ENCODE assay signal across 18 mouse cellular contexts in the genomic region with DNA sequence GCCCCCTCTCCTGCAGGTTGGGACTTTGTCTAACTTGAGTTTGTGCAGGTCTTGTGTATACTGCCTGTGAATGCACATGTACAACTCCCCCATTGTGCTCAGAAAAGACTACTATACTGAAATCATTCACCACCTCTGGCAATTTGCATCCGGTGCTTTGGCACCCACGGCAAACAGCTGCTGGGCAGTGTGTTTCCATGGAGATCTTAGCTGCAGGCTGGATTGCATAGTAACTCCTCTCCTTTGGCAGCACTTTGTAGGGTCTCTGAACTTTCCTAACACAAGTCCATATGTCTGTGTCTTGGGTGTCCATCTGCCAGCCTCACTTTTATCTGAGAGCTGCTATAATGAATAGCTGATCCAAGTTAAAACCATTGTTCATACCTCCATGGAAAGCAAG. TPM values are rescaled to one million over a fixed set of nuclear protein-coding genes. Genes with fewer than 3 reads are reported as not detected.
DNase-seq lines count a peak whose midpoint lies in the region; ATAC-seq and TF ChIP-seq lines count a peak whose summit lies in the region.
"Had no signal": no experiment of that assay in that cellular context is flagged by ENCODE, and none has a peak within 500 bp of the region (broad histone marks: within the 10 kb centered on the region; RNA-seq: fewer than 3 reads in every experiment).

No protein-coding gene starts in this region.

- peak; percentile 30 to 35 for DNase-seq in left cerebral cortex, postnatal 10 days (ENCODE audit: extremely low spot score in 1 of 2, low spot score in 2 of 2)
- DNase-seq in left cerebral cortex, postnatal 36 days (ENCODE audit: low spot score in 2 of 2), result no peak
- DNase-seq in 3T3-L1 (ENCODE audit: low read depth, low spot score), result peak; percentile 45
- DNase-seq in embryo, embryonic 11 days, result peak; percentile 41
- peak; percentile 66 for DNase-seq in hindbrain, postnatal 0 days (ENCODE audit: low spot score)
- DNase-seq in Muller cell, postnatal 12 days (ENCODE audit: inconsistent ontology term), result no peak
- DNase-seq in heart, postnatal 4 days, result no peak
- DNase-seq in gastrocnemius, postnatal 25 days, result no peak
- DNase-seq: adrenal gland, adult 2 months; cerebellum, adult 11-12 months; kidney, postnatal 14 days had no signal

- no peak overlapping the region for H3K4me3 ChIP-seq in hindbrain, postnatal 0 days (ENCODE audit: low read length)
- H3K4me3 ChIP-seq: embryonic facial prominence, embryonic 10.5 days; megakaryocyte, embryonic 14.5 days had no signal

- H3K4me2 ChIP-seq in hindbrain, postnatal 0 days (ENCODE audit: low read depth, low read length), result no peak overlapping the region
- H3K4me2 ChIP-seq: heart, embryonic 11.5 days had no signal

- no peak for TF ChIP-seq CTCF in hindbrain, postnatal 0 days (IDR thresholded peaks at IDR 0.05; ENCODE audit: low read depth)

- ATAC-seq in hindbrain, postnatal 0 days, result peak; percentile 75
- ATAC-seq: CD4-positive, CD25-positive, alpha-beta regulatory T cell, adult 4 months; Patski had no signal

- no peaks in the 10 kb centered on the region for H3K36me3 ChIP-seq in hindbrain, postnatal 0 days (ENCODE audit: insufficient read depth, low read length)
- H3K36me3 ChIP-seq: embryonic facial prominence, embryonic 10.5 days had no signal

- WGBS in hindbrain, postnatal 0 days, result 16% methylated on average over 2 of the region's 2 CpGs

- no peaks in the 10 kb centered on the region for H3K27me3 ChIP-seq in hindbrain, postnatal 0 days (ENCODE audit: insufficient read depth, low read length)
- H3K27me3 ChIP-seq: Patski had no signal

- no peak overlapping the region for H3K27ac ChIP-seq in hindbrain, postnatal 0 days
- H3K27ac ChIP-seq: embryonic facial prominence, embryonic 10.5 days; liver, embryonic 14.5 days had no signal

- H3K9me3 ChIP-seq in hindbrain, postnatal 0 days (ENCODE audit: low read length), result no peaks in the 10 kb centered on the region
- H3K9me3 ChIP-seq: embryonic facial prominence, embryonic 10.5 days; megakaryocyte, embryonic 14.5 days had no signal

- H3K4me1 ChIP-seq in hindbrain, postnatal 0 days (ENCODE audit: insufficient read depth, low read length), result peaks cover 9% of the 10 kb centered on the region; the same call in 1 of the 2 replicates

- no peak overlapping the region for H3K9ac ChIP-seq in hindbrain, postnatal 0 days (replicated peaks; ENCODE audit: low read length)
- H3K9ac ChIP-seq: liver, embryonic 14.5 days had no signal

- intact Hi-C loops in left cerebral cortex, postnatal 10 days (cut with DNase I), result no loop called here
- intact Hi-C loops in left cerebral cortex, postnatal 36 days (cut with DNase I), result no loop called here

RNA-seq across cellular contexts. Expression of gene Glrp1, which starts 31.7 kb away (rescaled TPM):
- under 1 TPM in 1 of 2 experiments, not detected in 1; 0.18 TPM for total RNA-seq in left cerebral cortex, postnatal 10 days (2021)
- not detected for total RNA-seq in left cerebral cortex, postnatal 36 days (2021)
- total RNA-seq in hindbrain, postnatal 0 days (2014; rRNA removed), result not detected in 2 replicates
- polyA plus RNA-seq in hindbrain, postnatal 0 days (2015; fragmentation: Nextera tagmentation; extraction: Ambion mirVana), result not detected in 2 replicates
- not detected for total RNA-seq in heart, postnatal 4 days (2021)
- total RNA-seq in gastrocnemius, postnatal 25 days (2021), result not detected
- total RNA-seq: adrenal gland, adult 2 months; left cerebral cortex, adult 18-20 months had no signal
- polyA plus RNA-seq: adrenal gland, adult 2 months; CD4-positive, CD25-positive, alpha-beta regulatory T cell, adult 4 months; Patski had no signal

Comparison
In these comparisons a context has a peak if more than half of its experiments do, and no peak if none do; other contexts are left out.
1. DNase-seq: peak in left cerebral cortex, postnatal 10 days (2 of 2), 3T3-L1 (single experiment), embryo, embryonic 11 days (single experiment) and hindbrain, postnatal 0 days (single experiment); none in left cerebral cortex, postnatal 36 days (0 of 2), Muller cell, postnatal 12 days (single experiment), heart, postnatal 4 days (single experiment) and gastrocnemius, postnatal 25 days (single experiment).